Mouse (Mus musculus): ENCODE results near the gene Gpr50.

The Gpr50 gene

DNA sequence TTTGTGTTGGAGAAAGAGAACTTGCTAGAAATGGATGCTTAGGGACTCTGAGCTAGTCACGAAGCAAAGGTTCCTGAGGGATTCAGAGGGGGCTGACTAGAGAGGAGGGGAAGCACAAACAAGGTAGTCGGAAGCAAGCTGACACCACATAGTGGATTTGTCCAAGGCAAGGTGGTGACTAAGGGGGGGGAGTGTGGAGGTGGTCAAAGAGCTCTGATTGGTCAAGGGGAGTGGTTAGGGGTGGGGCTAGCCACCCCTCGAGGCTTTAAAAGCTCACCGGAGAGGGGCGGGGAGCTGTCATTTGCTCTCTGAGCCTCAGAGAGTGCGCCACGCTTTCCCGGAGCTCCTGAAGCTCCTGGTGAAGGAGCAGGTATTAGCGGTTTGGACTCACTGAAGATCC is at the start of gene Gpr50:
Gene Gpr50, plus strand, starts transcription at position 294 of the 400 bp plus-strand sequence.
- DNase-seq (ENCODE audit: low spot score in 2 of 2): no peak

- DNase-seq (ENCODE audit: low spot score in 2 of 2): no peak
Measured at GRCm38 (mm10) chrX:71622286-71622685, 41.2 kb upstream of the Gpr50 start.

- peak in 1 of 2 experiments; percentile 7 for DNase-seq (ENCODE audit: low spot score in 2 of 2)
Measured at GRCm38 (mm10) chrX:71623843-71624242, 39.6 kb upstream of the Gpr50 start.

- DNase-seq (ENCODE audit: low spot score in 2 of 2): peak; percentile 15 to 21
Measured at GRCm38 (mm10) chrX:71628306-71628705, 35.2 kb upstream of the Gpr50 start.

DNA sequence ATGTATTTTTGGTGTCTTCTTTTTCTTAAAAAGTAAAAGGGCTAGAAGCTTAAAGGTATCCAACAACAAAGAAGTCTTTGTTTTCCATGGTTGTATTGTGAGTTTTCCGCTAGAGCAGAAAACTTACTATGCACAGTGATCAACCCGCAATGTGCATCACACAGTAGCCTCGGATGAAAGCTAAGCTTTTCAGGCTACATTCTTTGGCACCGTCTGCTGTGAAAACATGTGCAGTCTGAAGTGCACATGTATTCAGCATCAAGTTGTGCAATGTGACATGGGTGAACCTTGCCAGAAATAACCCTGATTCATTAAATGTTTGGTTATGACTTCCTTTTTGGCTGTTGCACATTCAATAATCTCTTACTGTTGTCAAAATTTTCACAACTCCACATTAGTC is 32.8 kb upstream of the Gpr50 start:
- DNase-seq (ENCODE audit: low spot score in 2 of 2): no peak

DNA sequence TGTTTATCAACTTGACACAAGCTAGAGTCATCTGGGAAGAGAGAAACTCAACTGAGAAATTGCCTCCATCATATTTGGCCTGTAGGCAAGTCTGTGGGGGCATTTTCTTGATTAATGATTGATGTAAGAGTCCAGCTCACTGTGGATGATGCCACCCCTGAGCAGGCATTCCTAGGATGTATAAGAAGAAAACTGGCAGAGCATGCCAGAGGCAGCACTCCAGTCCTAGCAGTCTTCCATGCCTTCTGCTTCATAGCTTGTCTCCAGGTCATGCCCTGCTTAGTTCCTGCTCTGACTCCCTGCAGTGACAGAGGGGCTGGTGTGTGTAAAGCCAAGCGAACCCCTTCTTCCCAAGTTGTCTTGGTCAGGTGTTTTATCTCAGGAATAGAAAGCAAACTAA is 32.3 kb upstream of the Gpr50 start:
- DNase-seq (ENCODE audit: low spot score in 2 of 2): no peak

DNA sequence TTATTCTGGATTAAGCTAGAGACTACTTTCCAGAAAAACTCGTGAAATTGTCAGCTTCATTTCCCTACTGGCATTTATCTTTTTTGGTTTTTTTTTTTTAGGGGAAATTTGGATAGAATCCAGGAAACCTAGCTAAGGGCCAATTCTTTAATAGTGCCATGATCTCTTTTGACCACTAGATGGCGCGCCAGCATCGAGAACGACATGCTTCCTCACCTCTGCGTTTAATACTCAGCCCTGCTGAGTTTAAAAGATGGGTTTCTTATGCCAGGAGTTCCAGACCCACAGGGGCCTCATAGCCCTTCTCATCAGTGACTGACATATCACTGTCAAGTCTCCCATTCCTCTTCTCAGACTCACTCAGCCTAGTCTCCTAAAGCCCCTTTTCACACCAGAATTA is 15.5 kb upstream of the Gpr50 start:
- DNase-seq (ENCODE audit: low spot score in 2 of 2): peak; percentile 4 to 36

DNA sequence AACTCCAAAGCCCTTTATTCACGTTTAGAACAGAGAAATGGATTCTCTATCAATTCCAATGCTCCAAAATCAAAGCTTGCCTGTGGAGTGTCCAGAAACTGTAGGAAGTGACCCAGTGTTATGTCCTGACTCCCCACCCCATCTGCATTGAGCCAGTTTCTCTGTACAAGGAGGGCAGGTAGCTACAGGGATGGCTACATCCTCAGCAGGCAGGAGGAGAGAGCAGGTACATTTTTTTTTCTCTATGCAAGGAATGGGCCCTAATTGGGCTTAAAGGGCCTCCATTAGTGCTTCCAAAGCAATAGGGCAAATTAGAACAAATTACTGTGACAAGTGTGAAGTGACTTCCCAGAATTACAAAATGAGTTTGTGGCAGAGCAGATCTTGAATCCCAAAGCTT is 15.0 kb upstream of the Gpr50 start:
- DNase-seq (ENCODE audit: low spot score in 2 of 2): no peak

DNA sequence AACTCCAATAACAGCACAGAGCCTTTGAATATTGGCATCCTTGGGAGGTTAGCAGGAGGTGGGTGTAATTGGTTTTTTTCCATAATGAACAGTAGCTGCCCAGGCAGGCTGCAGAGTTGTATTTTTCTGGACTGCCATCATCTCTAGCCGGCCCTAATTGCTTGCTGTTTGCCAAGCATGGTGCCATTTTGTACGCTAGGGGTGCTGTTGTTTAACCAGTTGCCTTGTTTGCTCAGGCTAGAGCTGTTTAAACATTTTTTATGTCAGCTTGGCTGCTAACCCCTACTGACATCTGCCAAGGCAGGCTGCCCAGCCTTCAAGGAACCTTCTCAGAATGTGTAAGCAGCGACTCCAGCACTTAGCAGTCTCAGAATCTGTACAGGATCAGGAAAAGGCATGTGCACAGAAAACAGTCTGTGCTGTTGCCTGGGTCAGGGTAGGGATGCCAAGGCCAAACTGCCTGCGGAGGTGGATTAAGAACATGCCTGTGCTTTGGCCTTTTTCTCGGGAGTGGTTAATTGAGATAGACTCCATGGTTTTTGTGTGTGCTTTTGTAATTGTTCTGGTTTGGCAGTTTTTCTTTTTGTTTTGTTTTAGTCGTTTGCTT is 14.5 kb upstream of the Gpr50 start:
- DNase-seq (ENCODE audit: low spot score in 2 of 2): peak; percentile 2 to 40

- no peak for DNase-seq (ENCODE audit: low spot score in 2 of 2)
Measured at GRCm38 (mm10) chrX:71649993-71650392, 13.5 kb upstream of the Gpr50 start.

GRCm38 (mm10) chrX:71661794-71662193 is 1.7 kb upstream of the Gpr50 start:
- no peak for DNase-seq (ENCODE audit: low spot score in 2 of 2)

DNA sequence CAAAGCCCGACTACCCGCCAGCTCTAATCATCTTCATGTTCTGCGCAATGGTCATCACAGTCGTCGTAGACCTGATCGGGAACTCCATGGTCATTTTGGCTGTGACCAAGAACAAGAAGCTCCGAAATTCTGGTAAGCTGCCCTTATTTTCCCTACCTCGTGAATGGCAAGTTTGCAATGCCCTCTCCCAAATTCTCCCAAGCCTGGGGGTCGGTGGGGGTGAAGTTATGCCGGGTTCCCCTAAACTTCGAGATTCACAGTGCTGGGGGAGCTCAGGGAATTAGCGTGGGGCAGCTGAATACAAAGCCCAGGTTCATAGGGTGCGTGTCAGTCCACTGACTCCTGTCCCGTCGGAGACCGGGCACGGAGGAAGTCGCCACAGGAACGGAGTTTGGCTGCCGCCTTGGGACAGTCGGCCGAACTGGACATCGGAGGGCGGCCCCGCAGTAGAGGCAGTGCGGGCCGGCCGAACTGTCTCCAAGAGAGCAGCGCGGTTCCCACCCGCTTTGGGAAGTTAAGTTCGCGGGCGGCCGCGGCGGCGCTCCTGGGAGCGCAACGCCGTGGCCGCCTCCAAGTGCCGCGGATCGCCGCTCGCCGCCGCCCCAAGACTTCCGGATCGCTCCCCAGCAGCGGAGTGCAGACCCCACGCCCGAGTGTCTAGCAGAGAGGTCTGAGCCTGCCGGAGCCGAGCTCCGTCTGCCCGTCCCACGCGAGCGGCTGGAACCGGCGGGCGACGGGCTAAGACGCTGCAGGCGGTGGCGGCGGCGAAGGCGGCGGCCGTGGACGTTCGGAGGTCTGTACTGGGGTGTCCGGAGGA is 612 bp downstream of the Gpr50 start:
- DNase-seq (ENCODE audit: low spot score in 2 of 2): no peak

DNA sequence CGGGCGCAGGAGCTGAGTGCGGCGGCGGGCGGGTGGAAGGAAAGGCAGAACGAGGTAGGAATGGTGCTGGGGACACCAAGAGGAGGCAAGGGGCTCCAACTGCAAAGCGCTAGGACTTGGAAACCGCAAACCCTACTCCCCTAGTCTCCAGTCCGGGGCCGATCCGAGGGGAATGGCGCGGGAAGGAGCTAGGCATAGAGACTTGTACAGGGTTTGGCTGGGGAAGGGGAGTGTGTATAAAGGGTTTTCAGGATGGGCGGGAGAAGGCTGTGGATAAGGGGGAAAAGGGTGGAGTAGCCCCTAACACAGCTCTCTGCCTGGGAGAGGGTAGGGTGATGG is 1.2 kb downstream of the Gpr50 start:
- no peak for DNase-seq (ENCODE audit: low spot score in 2 of 2)

- DNase-seq (ENCODE audit: low spot score in 2 of 2): no peak
Measured at GRCm38 (mm10) chrX:71670254-71670653, 6.8 kb downstream of the Gpr50 start.

- no peak for DNase-seq (ENCODE audit: low spot score in 2 of 2)
Measured at GRCm38 (mm10) chrX:71700817-71701469, 37.5 kb downstream of the Gpr50 start.

Measured in urinary bladder, postnatal 36 days (tissue).